Mouse (Mus musculus): ENCODE measurements around the gene Krtap4-13.
"Not testable (repeated sequence)": the region's sequence is repeated elsewhere in the genome, so short reads cannot be mapped to it uniquely, and the experiment has no call there.

Krtap4-13 gene

GRCm38 (mm10) chr11:99809792-99810191 lies at the start of gene Krtap4-13:
Gene Krtap4-13 (minus strand): TSS chr11:99809892.
- not testable (repeated sequence) for DNase-seq (ENCODE audit: low spot score)

- no peak for DNase-seq (ENCODE audit: low spot score)
Observed at GRCm38 (mm10) chr11:99858761-99859160, 49.1 kb upstream of the Krtap4-13 start.

GRCm38 (mm10) chr11:99857617-99858016 lies 47.9 kb upstream of the Krtap4-13 start, which contains the start of gene Gm11568:
Gene Gm11568 (plus strand): TSS chr11:99857917.
- DNase-seq (ENCODE audit: low spot score): no peak

GRCm38 (mm10) chr11:99854121-99854520 lies 44.4 kb upstream of the Krtap4-13 start:
- DNase-seq (ENCODE audit: low spot score): no peak

GRCm38 (mm10) chr11:99851508-99851907 lies 41.8 kb upstream of the Krtap4-13 start, which contains the start of gene Krtap4-16:
Gene Krtap4-16 (minus strand): TSS chr11:99851608.
- DNase-seq (ENCODE audit: low spot score): no peak

- DNase-seq (ENCODE audit: low spot score): no peak
Observed at GRCm38 (mm10) chr11:99846746-99847145, 37.1 kb upstream of the Krtap4-13 start.

- DNase-seq (ENCODE audit: low spot score): no peak
Observed at GRCm38 (mm10) chr11:99842185-99842584, 32.5 kb upstream of the Krtap4-13 start.

GRCm38 (mm10) chr11:99837966-99838365 lies 28.3 kb upstream of the Krtap4-13 start, which contains the start of gene 2300003K06Rik:
Gene 2300003K06Rik (minus strand): TSS chr11:99838066.
- DNase-seq (ENCODE audit: low spot score): no peak

- not testable (repeated sequence) for DNase-seq (ENCODE audit: low spot score)
Observed at GRCm38 (mm10) chr11:99815566-99815965, 5.9 kb upstream of the Krtap4-13 start, which contains the start of gene Gm11564. Gene Gm11564 (minus strand): TSS chr11:99815666.

- DNase-seq (ENCODE audit: low spot score): not testable (repeated sequence)
Observed at GRCm38 (mm10) chr11:99804346-99804745, 5.3 kb downstream of the Krtap4-13 start, which contains the start of gene Gm11554. Gene Gm11554 (minus strand): TSS chr11:99804446.

GRCm38 (mm10) chr11:99798832-99799231 lies 10.9 kb downstream of the Krtap4-13 start, which contains the start of gene Gm11569:
Gene Gm11569 (minus strand): TSS chr11:99798932.
- not testable (repeated sequence) for DNase-seq (ENCODE audit: low spot score)

GRCm38 (mm10) chr11:99793367-99793766 lies 16.3 kb downstream of the Krtap4-13 start, which contains the start of gene Gm11596:
Gene Gm11596 (minus strand): TSS chr11:99793467.
- no peak for DNase-seq (ENCODE audit: low spot score)

GRCm38 (mm10) chr11:99784900-99785299 lies 24.8 kb downstream of the Krtap4-13 start, which contains the start of gene Krtap4-9:
Gene Krtap4-9 (plus strand): TSS chr11:99785200.
- DNase-seq (ENCODE audit: low spot score): not testable (repeated sequence)

- DNase-seq (ENCODE audit: low spot score): no peak
Observed at GRCm38 (mm10) chr11:99780604-99781003, 29.1 kb downstream of the Krtap4-13 start, which contains the start of gene Krtap4-8. Gene Krtap4-8 (minus strand): TSS chr11:99780704.

GRCm38 (mm10) chr11:99778401-99778800 lies 31.3 kb downstream of the Krtap4-13 start:
- DNase-seq (ENCODE audit: low spot score): no peak

GRCm38 (mm10) chr11:99772813-99773212 lies 36.9 kb downstream of the Krtap4-13 start, which contains the start of gene Gm11595:
Gene Gm11595 (minus strand): TSS chr11:99772913.
- DNase-seq (ENCODE audit: low spot score): not testable (repeated sequence)

- no peak for DNase-seq (ENCODE audit: low spot score)
Observed at GRCm38 (mm10) chr11:99768410-99768809, 41.3 kb downstream of the Krtap4-13 start.

All from adipocyte (in vitro differentiated cells).